Mouse (Mus musculus) cerebellum, adult 18-20 months (tissue): ENCODE measurements around the gene Mnat1.

Experiments used
- DNase-seq, 2 experiments: peaks; one replicate each; pipeline ENCODE4 v3.0.0; 2021

Mnat1 gene

GRCm38 (mm10) chr12:73241960-73242359 lies 118.4 kb downstream of the Mnat1 start:
- no peak for DNase-seq

- no peak for DNase-seq
These were observed 122.2 kb downstream of the Mnat1 start for GRCm38 (mm10) chr12:73245687-73246086.

GRCm38 (mm10) chr12:73255006-73255405 lies 131.5 kb downstream of the Mnat1 start:
- no peak for DNase-seq

- DNase-seq, result no peak
These were observed 135.8 kb downstream of the Mnat1 start for GRCm38 (mm10) chr12:73259269-73259668.

GRCm38 (mm10) chr12:73260339-73260738 lies 136.8 kb downstream of the Mnat1 start:
- no peak for DNase-seq

GRCm38 (mm10) chr12:73265381-73265978 lies 142.0 kb downstream of the Mnat1 start:
- DNase-seq, result no peak

- no peak for DNase-seq
These were observed 143.1 kb downstream of the Mnat1 start for GRCm38 (mm10) chr12:73266597-73266996.

GRCm38 (mm10) chr12:73268497-73268896 lies 145.0 kb downstream of the Mnat1 start:
- DNase-seq, result peak; percentile 11 to 43

GRCm38 (mm10) chr12:73269531-73269930 lies 146.0 kb downstream of the Mnat1 start:
- no peak for DNase-seq

- DNase-seq, result no peak
These were observed 146.4 kb downstream of the Mnat1 start for GRCm38 (mm10) chr12:73269933-73270332.

- no peak for DNase-seq
These were observed 151.4 kb downstream of the Mnat1 start for GRCm38 (mm10) chr12:73274921-73275320.

- peak; percentile 91 for DNase-seq
These were observed 163.0 kb downstream of the Mnat1 start, which contains the start of the genes Trmt5 and Slc38a6 for GRCm38 (mm10) chr12:73286287-73287092. TSS of gene Trmt5 (minus strand) at chr12:73286710. TSS of gene Slc38a6 (plus strand) at chr12:73286779.

GRCm38 (mm10) chr12:73287609-73288008 lies 164.1 kb downstream of the Mnat1 start:
- DNase-seq, result no peak

- DNase-seq, result no peak
These were observed 165.1 kb downstream of the Mnat1 start for GRCm38 (mm10) chr12:73288626-73289025.

- no peak for DNase-seq
These were observed 171.4 kb downstream of the Mnat1 start for GRCm38 (mm10) chr12:73294884-73295283.

GRCm38 (mm10) chr12:73295505-73296140 lies 172.1 kb downstream of the Mnat1 start:
- DNase-seq, result no peak

- no peak for DNase-seq
These were observed 175.1 kb downstream of the Mnat1 start for GRCm38 (mm10) chr12:73298621-73299020.

- no peak for DNase-seq
These were observed 177.0 kb downstream of the Mnat1 start for GRCm38 (mm10) chr12:73300531-73300930.

- no peak for DNase-seq
These were observed 181.1 kb downstream of the Mnat1 start for GRCm38 (mm10) chr12:73304636-73305035.

GRCm38 (mm10) chr12:73307750-73308149 lies 184.2 kb downstream of the Mnat1 start:
- DNase-seq, result no peak

- no peak for DNase-seq
These were observed 185.2 kb downstream of the Mnat1 start for GRCm38 (mm10) chr12:73308711-73309110.

GRCm38 (mm10) chr12:73317706-73318686 lies 194.5 kb downstream of the Mnat1 start:
- DNase-seq, result no peak
